Mouse (Mus musculus) urinary bladder, postnatal 10 days (tissue): ENCODE measurements around the gene Elk4.

Source experiments
- DNase-seq: peaks from one replicate; pipeline ENCODE4 v3.0.0; 2022; ENCODE audit warnings: low spot score

Elk4 gene

GRCm38 (mm10) chr1:132007282-132007815, at the start of gene Elk4:
Gene Elk4, plus strand, starts transcription at chr1:132007607.
- peak; percentile 63 for DNase-seq

DNA sequence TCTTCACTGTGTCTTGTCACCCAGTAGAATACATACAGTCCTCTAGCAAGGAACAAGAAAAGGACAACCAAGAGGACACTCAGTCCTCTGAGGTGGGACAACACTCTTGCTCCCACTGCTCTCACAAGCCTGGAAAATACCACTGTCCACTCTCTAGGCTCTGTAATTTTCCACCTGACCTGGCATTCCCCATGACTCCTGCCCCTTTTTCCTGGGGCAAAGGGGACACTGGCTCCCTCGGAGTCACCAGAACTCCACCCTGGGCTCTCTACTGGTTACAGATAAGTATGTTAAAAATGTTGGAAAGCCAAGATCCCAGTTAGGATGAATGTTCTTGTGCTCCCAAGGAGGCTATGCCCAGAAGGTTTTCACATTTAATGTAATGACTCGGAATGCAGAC, 46.4 kb upstream of the Elk4 start:
- no peak for DNase-seq

GRCm38 (mm10) chr1:131962606-131963084, 44.8 kb upstream of the Elk4 start, which contains the start of gene Slc45a3:
Gene Slc45a3, plus strand, starts transcription at chr1:131962967.
- no peak for DNase-seq

GRCm38 (mm10) chr1:131963085-131963951, 44.1 kb upstream of the Elk4 start:
- no peak for DNase-seq

- no peak for DNase-seq
Measured at GRCm38 (mm10) chr1:131964100-131964499, 43.3 kb upstream of the Elk4 start.

- no peak for DNase-seq
Measured at GRCm38 (mm10) chr1:131964580-131964979, 42.8 kb upstream of the Elk4 start.

GRCm38 (mm10) chr1:131965818-131966217, 41.6 kb upstream of the Elk4 start:
- no peak for DNase-seq

- no peak for DNase-seq
Measured at GRCm38 (mm10) chr1:131967336-131967735, 40.1 kb upstream of the Elk4 start.

DNA sequence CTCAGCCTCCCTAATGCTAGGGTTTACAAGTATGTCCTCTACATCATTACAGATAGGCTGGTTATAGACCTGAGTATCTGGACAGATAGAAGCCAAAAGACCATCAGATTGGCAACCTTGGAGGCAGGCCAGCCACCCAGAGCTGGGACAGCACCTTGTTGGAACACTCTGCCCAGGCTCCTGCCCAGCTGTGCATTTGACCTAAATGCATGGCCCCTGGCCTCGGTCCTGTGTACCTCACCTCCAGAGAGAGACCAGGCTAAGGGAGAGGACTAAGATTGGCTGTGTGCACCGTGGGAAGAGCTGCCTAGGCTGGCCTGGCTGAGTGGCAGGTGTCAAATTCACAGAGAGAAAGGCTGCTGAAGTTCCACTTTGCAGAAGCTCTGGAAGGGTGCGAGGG, 38.9 kb upstream of the Elk4 start:
- no peak for DNase-seq

DNA sequence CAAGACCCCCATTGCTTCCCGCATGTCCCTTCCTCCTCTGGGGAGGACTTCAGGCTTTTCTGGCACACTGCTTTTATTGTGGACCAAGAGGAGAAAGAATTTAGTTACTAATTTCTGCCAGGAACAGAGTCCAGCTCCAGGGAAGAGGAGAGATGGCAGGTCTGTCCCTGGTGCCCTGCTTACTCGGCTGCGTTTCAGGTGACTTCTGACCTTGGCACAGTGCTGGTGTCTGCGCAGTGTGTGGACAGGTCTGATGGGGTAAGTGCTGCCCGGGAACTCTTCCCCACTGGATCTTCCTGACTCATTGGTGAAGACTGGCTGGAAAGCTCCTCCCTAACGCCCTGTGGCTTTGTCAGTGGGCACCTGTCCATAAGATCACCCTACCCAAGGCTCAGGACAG, 38.4 kb upstream of the Elk4 start:
- no peak for DNase-seq

GRCm38 (mm10) chr1:131969825-131970224, 37.6 kb upstream of the Elk4 start:
- DNase-seq, result no peak

DNA sequence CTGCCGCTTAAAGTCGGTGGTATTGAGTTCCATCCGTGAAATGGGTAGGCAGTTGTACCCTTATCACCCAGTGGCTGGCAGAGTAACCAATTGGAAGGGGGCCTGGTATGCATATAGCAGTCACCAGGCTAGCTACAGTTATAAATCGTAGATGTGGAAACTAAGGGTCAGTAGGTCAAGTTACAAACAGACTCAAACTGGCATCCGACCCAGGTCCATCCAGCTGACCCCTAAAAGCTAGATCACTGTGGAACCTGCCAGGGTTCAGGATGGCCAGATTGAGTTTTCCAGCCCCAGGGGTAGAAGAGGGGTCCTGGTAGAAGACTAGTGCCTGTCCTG, 37.1 kb upstream of the Elk4 start:
- no peak for DNase-seq

GRCm38 (mm10) chr1:131970661-131971520, 36.5 kb upstream of the Elk4 start:
- no peak for DNase-seq

GRCm38 (mm10) chr1:131971771-131972497, 35.5 kb upstream of the Elk4 start:
- DNase-seq, result no peak

DNA sequence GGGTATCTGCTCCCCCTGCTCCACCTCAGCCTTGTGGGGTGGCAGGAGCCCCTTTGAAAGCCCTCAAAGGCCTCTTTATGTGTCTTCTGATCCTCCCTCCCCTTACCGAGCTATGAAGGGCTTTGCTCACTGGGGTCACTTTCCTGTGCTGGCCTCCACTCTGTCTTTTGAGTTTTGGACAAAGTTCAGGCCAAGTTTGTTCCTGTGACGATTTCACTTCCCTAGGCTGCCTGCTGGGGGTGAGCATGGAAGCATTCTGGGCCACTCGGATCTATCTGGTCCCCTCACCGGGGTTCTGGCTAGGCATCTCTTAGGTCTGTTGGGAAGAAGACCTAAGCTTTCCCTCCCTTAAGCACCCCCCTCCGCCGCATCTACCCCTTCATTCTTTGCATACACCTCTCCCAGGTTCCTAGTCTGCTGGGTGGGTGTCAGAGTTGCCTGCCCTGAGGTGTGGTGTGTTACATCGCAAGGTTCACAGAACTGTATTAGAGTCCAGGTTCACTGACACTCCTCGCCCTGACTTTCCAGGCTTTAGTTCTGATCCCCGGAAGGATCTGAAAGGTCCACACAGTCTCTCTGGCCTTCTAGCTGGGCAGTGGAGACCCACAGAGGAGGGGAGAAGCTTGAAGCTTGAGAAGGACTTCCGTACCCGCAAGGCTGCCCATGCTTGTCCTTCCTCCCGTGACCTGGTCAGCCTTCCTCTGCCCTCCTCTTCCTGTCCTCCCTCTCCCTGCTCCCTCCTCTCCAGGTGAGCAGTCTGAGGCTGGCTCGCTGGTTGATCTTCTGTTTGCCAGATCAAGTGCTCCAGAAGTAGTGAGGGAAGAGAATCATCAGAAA, 34.7 kb upstream of the Elk4 start:
- no peak for DNase-seq

DNA sequence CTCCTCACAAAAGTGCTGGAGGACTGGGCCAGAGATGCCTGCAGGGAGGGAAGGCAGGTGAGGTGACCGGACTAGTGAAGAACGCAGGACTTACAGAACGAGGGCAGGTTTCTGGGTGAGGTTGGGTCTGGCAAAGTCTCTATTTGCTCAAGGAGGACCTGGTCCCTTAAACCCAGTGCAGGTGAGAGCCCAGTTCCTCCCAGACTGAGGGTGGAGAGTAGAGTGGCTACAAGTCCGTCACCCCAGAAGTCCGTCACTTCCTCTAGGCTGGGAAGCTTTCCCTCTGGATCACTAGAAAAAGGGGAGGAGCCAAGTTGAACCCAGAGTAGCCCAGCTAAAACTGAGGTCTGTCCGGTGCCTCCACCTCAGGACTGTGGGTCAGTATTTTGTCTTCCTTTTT, 33.4 kb upstream of the Elk4 start:
- no peak for DNase-seq

GRCm38 (mm10) chr1:131976886-131977285, 30.5 kb upstream of the Elk4 start:
- no peak for DNase-seq

DNA sequence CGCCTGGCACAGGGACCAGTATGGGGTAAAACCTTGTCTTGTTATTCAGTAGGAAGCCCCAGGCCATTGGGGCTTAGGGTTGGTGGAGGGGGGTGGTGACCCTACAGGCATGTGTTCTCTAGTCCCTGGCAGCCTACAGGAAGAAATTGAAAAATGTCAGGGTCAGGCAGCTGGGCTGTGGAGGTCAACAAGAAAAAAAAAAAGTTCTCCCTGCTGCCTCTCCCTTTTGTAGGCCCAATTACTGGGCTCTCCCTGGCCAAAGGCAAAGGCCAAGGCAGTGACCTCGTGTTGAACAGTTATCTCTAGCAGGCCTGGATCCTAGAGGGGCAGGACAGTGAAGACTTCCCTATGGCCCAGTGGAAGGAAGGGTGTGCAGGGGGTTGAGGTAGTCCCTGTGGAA, 26.9 kb upstream of the Elk4 start:
- DNase-seq, result no peak

DNA sequence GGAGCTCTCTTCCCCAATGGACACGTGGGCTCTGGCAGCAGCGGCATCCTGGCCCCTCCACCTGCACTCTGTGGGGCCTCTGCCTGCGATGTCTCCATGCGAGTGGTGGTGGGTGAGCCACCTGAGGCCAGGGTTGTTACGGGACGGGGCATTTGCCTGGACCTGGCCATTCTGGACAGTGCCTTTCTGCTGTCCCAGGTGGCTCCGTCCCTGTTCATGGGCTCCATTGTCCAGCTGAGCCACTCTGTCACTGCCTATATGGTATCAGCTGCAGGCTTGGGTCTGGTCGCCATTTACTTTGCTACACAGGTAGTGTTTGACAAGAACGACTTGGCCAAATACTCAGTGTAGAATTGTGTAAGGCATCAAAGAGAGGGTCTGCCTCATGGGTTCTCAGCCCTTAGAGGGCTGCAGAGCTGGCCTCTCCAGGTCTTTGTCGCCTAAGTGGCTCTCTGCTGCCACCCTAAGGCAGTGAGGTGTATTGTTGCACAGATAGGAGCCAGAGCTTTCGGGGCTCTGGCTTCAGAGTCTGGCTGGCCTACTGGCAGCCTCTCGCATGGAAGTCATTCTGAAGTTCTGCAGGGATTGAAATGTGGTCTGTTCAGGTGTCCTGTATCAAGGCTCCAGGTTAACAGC, 25.9 kb upstream of the Elk4 start:
- no peak for DNase-seq

DNA sequence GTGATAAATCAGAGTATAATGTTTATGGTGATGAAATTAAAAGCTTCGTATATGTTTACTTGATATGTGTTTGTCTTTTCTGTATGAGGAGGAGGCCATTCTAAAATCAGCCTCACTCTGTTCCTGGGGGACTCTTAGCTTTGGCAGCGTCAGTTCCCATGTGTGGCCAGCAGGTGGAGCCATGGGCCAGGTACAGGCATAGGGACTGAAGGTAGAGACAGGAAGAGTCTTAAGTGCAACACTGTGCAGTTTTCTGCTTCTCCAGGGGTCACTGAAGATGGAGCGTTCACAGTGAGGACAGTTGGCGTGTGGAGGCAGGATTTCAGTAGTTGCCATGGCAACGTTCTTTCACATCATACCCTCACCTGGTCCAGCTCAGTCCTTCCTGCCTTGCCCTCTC, 24.5 kb upstream of the Elk4 start:
- no peak for DNase-seq

DNA sequence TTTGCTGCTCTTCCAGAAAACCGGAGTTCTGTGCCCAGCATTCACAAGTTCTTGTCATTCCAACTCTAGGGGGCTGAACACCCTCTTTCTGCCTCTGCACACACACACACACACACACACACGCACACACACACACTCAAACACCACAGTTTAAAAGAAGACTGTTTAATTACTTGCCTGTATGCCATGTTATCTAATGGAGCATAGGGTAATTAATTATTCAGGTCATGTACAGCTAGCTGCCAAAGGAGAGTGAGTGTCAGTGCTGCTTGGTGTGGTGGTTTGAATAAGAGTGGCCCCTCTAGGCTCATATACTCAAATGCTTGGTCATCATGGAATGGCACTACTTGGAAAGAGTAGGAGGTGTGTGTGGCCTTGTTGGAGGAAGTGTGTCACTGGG, 23.6 kb upstream of the Elk4 start:
- DNase-seq, result no peak
